Mouse (Mus musculus) kidney, adult 2 months (tissue): Measurements from ENCODE around the gene Rtn4ip1. TPM values are rescaled to one million over a fixed set of nuclear protein-coding genes. Genes with fewer than 3 reads are reported as not detected.

ENCODE experiments used
- DNase-seq: peaks from one replicate; pipeline ENCODE4 v3.0.0; 2021
- H3K27ac ChIP-seq: fragments of 200-500 bp; 2 replicates; pipeline ENCODE4 v1.5.1; 2012; ENCODE audit warnings: low read depth, low read length, control low read depth, inconsistent platforms; ENCODE audit not compliant: insufficient read depth
- H3K27me3 ChIP-seq: fragments of 200-500 bp; replicated peaks from 2 replicates; pipeline ENCODE4 v1.6.1; 2012; ENCODE audit warnings: mild to moderate bottlenecking, moderate library complexity, low read length, inconsistent platforms; ENCODE audit not compliant: control insufficient read depth, insufficient read depth
- H3K36me3 ChIP-seq: fragments of 200-500 bp; 2 replicates; pipeline ENCODE4 v1.6.1; 2012; ENCODE audit warnings: mild to moderate bottlenecking, moderate library complexity, low read length, inconsistent platforms; ENCODE audit not compliant: control insufficient read depth, insufficient read depth
- H3K4me1 ChIP-seq: fragments of 200-500 bp; 2 replicates; pipeline ENCODE4 v1.6.1; 2011; ENCODE audit warnings: low read length; ENCODE audit not compliant: control insufficient read depth, insufficient read depth
- H3K4me3 ChIP-seq: fragments of 200-500 bp; 2 replicates; pipeline ENCODE4 v1.5.1; 2011; ENCODE audit warnings: mild to moderate bottlenecking, low read depth, low read length, control low read depth; ENCODE audit not compliant: insufficient read depth
- CTCF ChIP-seq: fragments of 200-500 bp; conservative IDR thresholded peaks from 2 replicates; pipeline ENCODE4 v1.5.1; 2011; ENCODE audit warnings: low read depth, mild to moderate bottlenecking, control low read depth, low read length, moderate library complexity, mixed read lengths; ENCODE audit not compliant: insufficient read depth, insufficient read length
- POLR2A ChIP-seq: fragments of 200-500 bp; IDR thresholded peaks from one replicate; pipeline ENCODE4 v1.6.1; 2011; ENCODE audit warnings: low read depth, low read length, control low read depth
- WGBS: fragments of 180-500 bp; shearing (Covaris S2); methylation state at CpG from one replicate; pipeline ENCODE4 v1.1.7; 2018; 5-methylcytosine and 5-hydroxymethylcytosine counted together
- polyA plus RNA-seq: library from polyadenylated mRNA; depleted of rRNA; stranded (reverse); fragments of >200 nt; gene quantifications from 2 replicates; pipeline ENCODE4 v1.2.3, GENCODE M21; 2012; rRNA removed

Rtn4ip1 gene
- polyA plus RNA-seq, result 29.9 and 34.8 TPM in 2 replicates

DNA sequence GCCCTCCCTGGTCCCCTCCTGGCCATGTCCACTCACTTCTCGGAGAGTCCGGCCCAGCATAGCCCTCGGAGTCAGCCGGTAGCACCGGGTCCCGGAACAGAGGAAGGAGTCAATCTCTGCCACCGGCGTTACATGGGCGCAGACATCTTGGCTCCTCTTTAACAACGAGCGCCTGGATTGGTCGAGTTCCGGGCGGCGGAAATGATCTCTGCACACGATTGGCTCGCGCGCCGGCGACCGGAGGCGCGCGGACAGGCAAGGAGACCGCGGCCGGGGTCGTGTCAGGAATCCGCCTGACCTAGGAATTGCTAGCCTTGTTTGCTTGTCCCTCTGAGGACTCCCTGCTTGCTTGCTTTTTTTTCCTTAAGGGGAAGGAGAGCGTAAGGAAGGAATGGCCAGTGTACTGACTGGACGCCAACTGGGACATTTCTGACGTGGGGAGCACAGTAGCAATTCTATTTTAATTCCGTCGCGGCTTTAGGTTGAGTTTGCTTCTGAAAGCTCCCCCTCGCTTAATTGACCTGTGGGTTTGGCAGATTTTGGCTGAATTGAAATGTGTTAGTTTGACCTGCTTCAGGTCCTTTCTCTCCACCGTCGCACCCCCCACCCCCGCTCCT, at the start of gene Rtn4ip1, which contains the start of gene Qrsl1:
TSS of gene Rtn4ip1 (plus strand) at position 230 of the 617 bp plus-strand sequence.
TSS of gene Qrsl1 (minus strand) at position 168 of the 617 bp plus-strand sequence.
- peak; percentile 97 for DNase-seq
- peak; percentile 42 for TF ChIP-seq POLR2A
- no peak for TF ChIP-seq CTCF
- WGBS, result under 1% methylated on average over 40 of the region's 40 CpGs
- Histone ChIP-seq H3K4me3 (peak within 1 kb of the TSS; percentile 98), H3K27ac (peak within 1 kb of the TSS; percentile 95), H3K27me3 (no peaks in the 10 kb centered on the region), H3K4me1 (no peaks in the 10 kb centered on the region), H3K36me3 (no peaks in the 10 kb centered on the region)

DNA sequence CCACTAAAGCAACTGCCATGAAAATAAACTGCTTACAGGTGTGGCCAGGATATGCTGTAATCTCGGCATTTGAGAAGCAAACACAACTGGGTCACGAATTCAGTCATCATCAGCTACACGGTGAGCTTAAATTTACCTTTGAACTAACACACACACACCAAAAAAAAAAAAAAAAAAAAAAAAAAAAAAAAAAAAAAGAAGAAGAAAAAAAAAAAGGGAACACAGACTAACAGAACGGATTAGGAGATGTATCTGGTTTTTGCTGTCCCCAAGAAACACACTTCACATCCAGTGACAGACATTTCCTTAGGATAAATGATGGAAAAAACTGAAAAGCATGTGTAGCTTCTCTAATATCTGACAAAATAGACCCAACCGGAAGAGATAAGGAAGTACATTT, 49.7 kb upstream of the Rtn4ip1 start:
- Histone ChIP-seq H3K27me3 (no peaks in the 10 kb centered on the region), H3K4me3 (no peak overlapping the region), H3K4me1 (no peaks in the 10 kb centered on the region), H3K27ac (no peak overlapping the region), H3K36me3 (no peaks in the 10 kb centered on the region)
- no peak for DNase-seq
- WGBS, result 83% methylated on average over 5 of the region's 5 CpGs
- no peak for TF ChIP-seq CTCF
- TF ChIP-seq POLR2A, result no peak

DNA sequence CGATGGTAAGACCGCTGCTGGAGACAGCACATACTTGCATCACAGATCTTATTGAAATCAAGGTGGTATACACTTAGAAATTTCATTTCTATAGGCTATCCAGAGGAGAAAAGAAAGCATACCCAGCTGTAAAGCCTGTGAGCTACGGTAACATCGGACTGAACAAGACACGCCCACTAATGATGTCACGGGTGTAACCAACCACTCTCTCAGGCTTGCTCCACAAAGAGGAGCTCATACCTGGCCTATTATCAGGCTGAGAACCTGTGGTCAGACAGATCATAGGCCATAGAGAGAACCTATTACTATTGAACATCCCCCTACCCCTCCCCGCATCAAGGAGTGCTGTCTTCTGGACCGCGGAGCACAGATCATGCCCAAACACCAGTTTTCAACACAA, 45.7 kb upstream of the Rtn4ip1 start:
- no peaks in the 10 kb centered on the region for H3K36me3 ChIP-seq
- TF ChIP-seq CTCF (no peak), POLR2A (no peak)
- WGBS, result 94% methylated on average over 9 of the region's 9 CpGs
- no peaks in the 10 kb centered on the region for H3K27me3 ChIP-seq
- no peak overlapping the region for H3K4me3 ChIP-seq
- DNase-seq, result no peak
- H3K27ac ChIP-seq, result no peak overlapping the region
- no peaks in the 10 kb centered on the region for H3K4me1 ChIP-seq

DNA sequence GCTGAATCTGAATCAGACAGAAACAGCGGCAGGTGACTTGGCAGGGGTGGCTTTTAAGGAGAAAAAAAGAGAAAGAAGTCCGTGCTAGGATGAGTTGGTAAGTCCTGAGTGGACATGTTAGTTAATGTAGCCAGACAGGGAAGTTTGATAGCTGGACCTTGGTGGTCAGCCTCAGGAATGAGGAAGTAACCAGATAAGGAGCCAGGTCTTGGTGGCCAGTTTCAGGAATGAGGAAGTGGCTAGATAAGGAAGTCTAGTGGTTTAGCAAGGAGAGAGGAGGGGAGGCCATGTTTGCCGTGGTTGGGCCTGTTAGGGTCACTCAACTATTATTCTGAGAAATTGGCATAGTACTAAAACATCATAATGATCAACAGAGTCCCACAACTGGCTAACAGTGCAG, 45.3 kb upstream of the Rtn4ip1 start:
- TF ChIP-seq POLR2A (no peak), CTCF (no peak)
- no peaks in the 10 kb centered on the region for H3K36me3 ChIP-seq
- peak; percentile 12 for DNase-seq
- no peaks in the 10 kb centered on the region for H3K4me1 ChIP-seq
- no peaks in the 10 kb centered on the region for H3K27me3 ChIP-seq
- H3K27ac ChIP-seq, result no peak overlapping the region
- no peak overlapping the region for H3K4me3 ChIP-seq
- 78% methylated on average over 3 of the region's 3 CpGs for WGBS

DNA sequence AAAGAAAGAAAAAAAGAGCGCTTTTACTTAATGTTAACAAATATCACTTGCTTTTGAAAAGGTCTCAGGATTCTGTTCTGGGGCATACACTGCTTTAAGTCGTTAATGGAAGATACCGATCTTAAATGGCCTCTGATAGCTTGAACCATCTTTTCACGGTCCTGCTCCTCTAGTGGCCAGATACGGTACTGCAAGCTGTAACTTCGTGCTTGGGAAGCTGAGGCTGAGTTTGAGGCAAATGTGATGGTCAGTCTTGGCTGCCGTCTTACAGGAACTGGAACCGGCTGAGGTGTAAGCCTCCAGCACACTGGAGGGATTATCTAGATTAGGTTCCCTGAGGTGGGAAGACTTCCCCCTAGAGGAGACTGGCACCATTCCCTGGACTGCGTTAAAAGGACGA, 30.9 kb upstream of the Rtn4ip1 start:
- Histone ChIP-seq H3K36me3 (no peaks in the 10 kb centered on the region), H3K4me3 (no peak overlapping the region), H3K4me1 (no peaks in the 10 kb centered on the region), H3K27ac (no peak overlapping the region), H3K27me3 (no peaks in the 10 kb centered on the region)
- peak; percentile 75 for TF ChIP-seq CTCF
- TF ChIP-seq POLR2A, result no peak
- peak; percentile 36 for DNase-seq
- WGBS, result 72% methylated on average over 10 of the region's 10 CpGs

DNA sequence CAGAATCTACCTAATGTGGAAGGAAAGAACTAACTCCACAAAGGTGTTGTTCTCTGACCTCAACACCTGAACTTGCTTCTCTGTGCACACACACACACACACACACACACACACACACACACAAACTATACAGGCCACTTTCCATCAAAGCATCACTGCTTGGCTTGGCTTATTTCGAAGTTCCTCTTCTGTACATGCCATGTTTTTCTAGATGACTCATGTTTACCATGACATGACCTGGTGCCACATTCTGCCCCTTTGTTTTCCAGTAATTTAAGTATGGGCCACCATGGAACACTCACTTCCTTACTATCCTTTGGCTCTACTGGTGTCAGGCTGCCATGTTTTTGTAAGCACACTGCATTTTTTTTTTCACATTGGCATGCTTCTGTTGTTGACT, 30.1 kb upstream of the Rtn4ip1 start:
- DNase-seq, result no peak
- WGBS, result 94% methylated on average over 1 of the region's 1 CpGs
- Histone ChIP-seq H3K27me3 (no peaks in the 10 kb centered on the region), H3K36me3 (no peaks in the 10 kb centered on the region), H3K27ac (no peak overlapping the region), H3K4me3 (no peak overlapping the region), H3K4me1 (no peaks in the 10 kb centered on the region)
- TF ChIP-seq POLR2A (no peak), CTCF (no peak)

DNA sequence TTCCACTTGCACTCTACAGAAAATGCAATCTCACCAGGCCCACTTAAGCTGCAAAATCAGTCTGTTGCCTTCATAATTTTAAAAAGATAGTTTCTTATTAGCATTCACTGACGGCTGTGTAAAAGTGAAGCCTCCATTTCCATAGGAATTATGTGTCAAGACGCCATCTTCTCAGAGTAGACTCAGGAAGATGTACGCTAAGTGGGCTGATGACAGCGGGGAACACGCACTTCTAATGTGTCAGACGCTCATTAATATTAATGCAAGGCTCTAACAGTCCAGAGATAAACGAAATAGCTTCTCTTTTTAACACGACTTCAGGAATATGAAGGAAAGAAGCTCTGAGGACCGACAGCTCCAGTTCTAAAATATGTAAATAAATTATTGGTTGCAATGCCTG, 13.9 kb upstream of the Rtn4ip1 start:
- 90% methylated on average over 9 of the region's 9 CpGs for WGBS
- DNase-seq, result no peak
- Histone ChIP-seq H3K36me3 (peaks cover 1% of the 10 kb centered on the region; the same call in 1 of the 2 replicates), H3K27me3 (no peaks in the 10 kb centered on the region), H3K4me3 (no peak overlapping the region), H3K4me1 (no peaks in the 10 kb centered on the region), H3K27ac (no peak overlapping the region)
- TF ChIP-seq POLR2A (no peak), CTCF (no peak)
